Mouse (Mus musculus) neural tube, embryonic 11.5 days (tissue): ENCODE results near the gene Lipc. TPM values are rescaled to one million over a fixed set of nuclear protein-coding genes. Genes with fewer than 3 reads are reported as not detected.

Source experiments
- ATAC-seq: fragments of 200-750 bp; cut with Nextera tagmentation; 2 replicates; pipeline ENCODE4 v1.8.0; 2017; ENCODE audit warnings: moderate number of reproducible peaks, mild to moderate bottlenecking, moderate TSS enrichment, moderate library complexity; ENCODE audit not compliant: insufficient read depth, low FRiP score, low TSS enrichment
- DNase-seq: peaks from one replicate; pipeline ENCODE4 v3.0.0-alpha.2; 2015; ENCODE audit warnings: low spot score
- H3K27ac ChIP-seq: fragments of 300-500 bp; sonication (generic); 2 replicates; pipeline ENCODE4 v1.5.1; 2014; ENCODE audit warnings: low read depth, mild to moderate bottlenecking, low read length
- H3K27me3 ChIP-seq: fragments of 300-500 bp; sonication (generic); 2 replicates; pipeline ENCODE4 v1.6.1; 2014; ENCODE audit warnings: mild to moderate bottlenecking, low read length, mixed read lengths; ENCODE audit not compliant: control insufficient read depth, insufficient read depth
- H3K36me3 ChIP-seq: fragments of 300-500 bp; sonication (generic); 2 replicates; pipeline ENCODE4 v1.6.1; 2014; ENCODE audit warnings: mild to moderate bottlenecking, low read length, moderate library complexity, mixed read lengths; ENCODE audit not compliant: control insufficient read depth, insufficient read depth
- H3K4me1 ChIP-seq: fragments of 300-500 bp; sonication (generic); 2 replicates; pipeline ENCODE4 v1.6.1; 2014; ENCODE audit warnings: low read length, mixed read lengths; ENCODE audit not compliant: control insufficient read depth, insufficient read depth
- H3K4me2 ChIP-seq: fragments of 300-500 bp; sonication (generic); 2 replicates; pipeline ENCODE4 v1.6.1; 2014; ENCODE audit warnings: low read depth, mild to moderate bottlenecking, moderate library complexity
- H3K4me3 ChIP-seq: fragments of 300-500 bp; sonication (generic); 2 replicates; pipeline ENCODE4 v1.5.1; 2014; ENCODE audit warnings: low read depth, low read length
- H3K9ac ChIP-seq: fragments of 300-500 bp; sonication (generic); 2 replicates; pipeline ENCODE4 v1.6.1; 2014; ENCODE audit warnings: mild to moderate bottlenecking, low read length
- H3K9me3 ChIP-seq: fragments of 300-500 bp; sonication (generic); 2 replicates; pipeline ENCODE4 v1.6.1; 2016; ENCODE audit warnings: low read length; ENCODE audit not compliant: control insufficient read depth
- WGBS: fragments of 180-500 bp; shearing (Covaris S2); extraction: QIAGEN DNeasy Blood & Tissue Kit; methylation state at CpG from one replicate; pipeline ENCODE4 v1.1.7; 2014; 5-methylcytosine and 5-hydroxymethylcytosine counted together
- polyA plus RNA-seq: library from polyadenylated mRNA; unstranded; fragments of >200 nt; fragmentation: Nextera tagmentation; extraction: Ambion mirVana; gene quantifications from 2 replicates; pipeline ENCODE4 v1.2.1, GENCODE M21; 2014

Gene Lipc
- polyA plus RNA-seq, 1 experiment from 2014 or later, result not detected

- H3K27ac ChIP-seq, result no peak overlapping the region
- no peaks in the 10 kb centered on the region for H3K9me3 ChIP-seq
- no peak overlapping the region for H3K9ac ChIP-seq
- H3K4me3 ChIP-seq, result no peak overlapping the region
- no peaks in the 10 kb centered on the region for H3K27me3 ChIP-seq
- no peak for DNase-seq
- 83% methylated on average over 7 of the region's 7 CpGs for WGBS
- H3K4me2 ChIP-seq, result no peak overlapping the region
- ATAC-seq, result no peak
- no peaks in the 10 kb centered on the region for H3K4me1 ChIP-seq
- H3K36me3 ChIP-seq, result no peaks in the 10 kb centered on the region
Observed at GRCm38 (mm10) chr9:70890736-70891135, 61.3 kb downstream of the Lipc start.

- no peak for ATAC-seq
- Histone ChIP-seq H3K4me2 (no peak overlapping the region), H3K4me3 (no peak overlapping the region), H3K4me1 (no peaks in the 10 kb centered on the region), H3K36me3 (no peaks in the 10 kb centered on the region), H3K9me3 (no peaks in the 10 kb centered on the region), H3K9ac (no peak overlapping the region), H3K27ac (no peak overlapping the region), H3K27me3 (no peaks in the 10 kb centered on the region)
- DNase-seq, result no peak
- 77% methylated on average over 4 of the region's 4 CpGs for WGBS
Observed at GRCm38 (mm10) chr9:70888969-70889368, 63.1 kb downstream of the Lipc start.

DNA sequence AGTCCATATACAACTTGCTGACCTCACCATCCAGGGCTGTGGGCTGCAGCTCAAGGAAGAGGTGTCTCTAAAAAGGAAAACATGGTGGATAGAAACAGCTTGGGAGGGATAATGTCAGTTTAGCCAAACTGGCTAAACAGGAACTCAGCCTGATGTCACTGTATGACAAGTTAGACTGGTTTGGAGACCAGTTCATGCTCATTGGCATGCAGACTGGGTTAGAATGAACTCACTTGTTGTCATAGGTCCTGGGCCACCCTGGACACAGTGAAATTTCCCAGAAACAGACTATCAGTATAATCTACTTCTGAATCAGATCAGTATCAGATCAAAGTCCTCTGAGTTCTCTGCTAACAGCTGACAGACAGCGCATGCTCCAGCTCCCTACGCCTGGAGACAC, 63.5 kb downstream of the Lipc start:
- 92% methylated on average over 2 of the region's 2 CpGs for WGBS
- ATAC-seq, result no peak
- Histone ChIP-seq H3K9ac (no peak overlapping the region), H3K27me3 (no peaks in the 10 kb centered on the region), H3K4me1 (no peaks in the 10 kb centered on the region), H3K4me2 (no peak overlapping the region), H3K36me3 (no peaks in the 10 kb centered on the region), H3K27ac (no peak overlapping the region), H3K4me3 (no peak overlapping the region), H3K9me3 (no peaks in the 10 kb centered on the region)
- no peak for DNase-seq

DNA sequence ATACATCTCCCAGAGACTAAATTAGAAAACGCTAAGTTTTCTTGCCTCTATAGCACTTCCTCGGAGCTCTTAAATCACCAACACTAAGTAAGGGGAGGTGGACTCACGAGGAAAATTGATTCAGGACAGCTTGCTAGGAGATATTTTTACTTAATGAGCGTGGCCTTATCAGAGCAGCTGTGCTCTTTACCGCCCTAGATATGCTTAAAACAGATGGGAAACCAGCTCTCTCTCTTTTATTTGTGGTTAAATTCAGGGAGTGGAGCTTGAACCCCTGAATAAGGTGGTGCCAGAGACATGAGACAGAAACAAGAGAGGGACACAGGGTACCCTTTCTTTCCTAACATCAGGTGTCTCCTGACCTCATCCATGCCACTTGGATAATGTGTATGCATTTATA, 70.0 kb downstream of the Lipc start:
- WGBS, result 65% methylated on average over 5 of the region's 5 CpGs
- no peaks in the 10 kb centered on the region for H3K36me3 ChIP-seq
- H3K27me3 ChIP-seq, result no peaks in the 10 kb centered on the region
- no peak overlapping the region for H3K4me2 ChIP-seq
- H3K9me3 ChIP-seq, result no peaks in the 10 kb centered on the region
- H3K27ac ChIP-seq, result no peak overlapping the region
- no peak for ATAC-seq
- H3K4me3 ChIP-seq, result no peak overlapping the region
- H3K9ac ChIP-seq, result no peak overlapping the region
- H3K4me1 ChIP-seq, result no peaks in the 10 kb centered on the region
- DNase-seq, result no peak

DNA sequence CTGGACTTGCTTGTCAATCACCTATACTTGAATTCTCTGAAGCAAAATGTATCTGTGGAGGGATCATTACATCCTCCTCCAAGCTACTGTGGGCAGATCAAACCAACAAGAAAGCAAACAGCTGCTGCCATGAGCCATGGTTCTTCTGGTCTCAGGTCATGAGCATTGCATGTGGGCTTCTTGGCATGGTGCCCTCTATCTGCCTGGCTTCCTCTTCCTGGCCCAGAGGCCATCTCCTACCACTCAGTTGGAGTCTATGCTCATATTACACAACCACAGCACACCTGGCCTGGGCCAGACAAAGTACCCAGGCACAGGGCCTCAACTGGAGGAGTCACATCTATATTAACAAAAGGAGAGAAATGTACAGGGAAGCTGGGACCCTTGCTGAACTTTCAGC, 73.2 kb downstream of the Lipc start:
- DNase-seq, result no peak
- no peak overlapping the region for H3K4me2 ChIP-seq
- no peaks in the 10 kb centered on the region for H3K27me3 ChIP-seq
- no peak for ATAC-seq
- no peak overlapping the region for H3K27ac ChIP-seq
- no peak overlapping the region for H3K9ac ChIP-seq
- H3K4me3 ChIP-seq, result no peak overlapping the region
- H3K4me1 ChIP-seq, result no peaks in the 10 kb centered on the region
- H3K9me3 ChIP-seq, result no peaks in the 10 kb centered on the region
- no peaks in the 10 kb centered on the region for H3K36me3 ChIP-seq

DNA sequence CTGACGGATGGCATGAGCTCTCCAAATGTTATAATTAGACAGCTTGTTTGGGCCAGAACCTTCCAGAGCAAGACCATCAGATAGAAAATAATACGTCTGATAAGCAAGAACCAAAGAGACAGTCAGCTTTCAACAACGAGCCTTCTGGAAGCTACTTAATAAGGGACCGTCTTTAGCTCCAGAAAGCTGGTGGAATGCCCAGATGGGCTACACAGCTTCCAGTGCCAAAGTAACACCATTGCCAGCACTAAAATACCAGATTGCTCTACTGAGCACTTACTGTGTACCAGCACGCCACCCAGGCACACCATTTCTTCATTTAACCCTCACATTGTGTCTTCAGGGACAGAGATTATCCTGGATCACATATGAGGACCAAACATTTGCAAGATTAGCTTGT, 73.9 kb downstream of the Lipc start:
- DNase-seq (no peak), ATAC-seq (no peak)
- no peaks in the 10 kb centered on the region for H3K36me3 ChIP-seq
- H3K4me3 ChIP-seq, result no peak overlapping the region
- H3K27ac ChIP-seq, result no peak overlapping the region
- no peak overlapping the region for H3K9ac ChIP-seq
- no peak overlapping the region for H3K4me2 ChIP-seq
- 93% methylated on average over 5 of the region's 5 CpGs for WGBS
- H3K9me3 ChIP-seq, result no peaks in the 10 kb centered on the region
- no peaks in the 10 kb centered on the region for H3K27me3 ChIP-seq
- no peaks in the 10 kb centered on the region for H3K4me1 ChIP-seq

- Histone ChIP-seq H3K9ac (no peak overlapping the region), H3K27me3 (no peaks in the 10 kb centered on the region), H3K9me3 (no peaks in the 10 kb centered on the region), H3K27ac (no peak overlapping the region), H3K36me3 (no peaks in the 10 kb centered on the region), H3K4me3 (no peak overlapping the region), H3K4me2 (no peak overlapping the region), H3K4me1 (no peaks in the 10 kb centered on the region)
- ATAC-seq (no peak), DNase-seq (no peak)
- WGBS, result 78% methylated on average over 4 of the region's 4 CpGs
Observed at GRCm38 (mm10) chr9:70875490-70875889, 76.5 kb downstream of the Lipc start.

GRCm38 (mm10) chr9:70875059-70875458, 77.0 kb downstream of the Lipc start:
- Histone ChIP-seq H3K4me1 (no peaks in the 10 kb centered on the region), H3K27me3 (no peaks in the 10 kb centered on the region), H3K4me2 (no peak overlapping the region), H3K36me3 (no peaks in the 10 kb centered on the region), H3K9ac (no peak overlapping the region), H3K4me3 (no peak overlapping the region), H3K9me3 (no peaks in the 10 kb centered on the region), H3K27ac (no peak overlapping the region)
- ATAC-seq, result no peak
- 85% methylated on average over 4 of the region's 4 CpGs for WGBS
- DNase-seq, result no peak

- Histone ChIP-seq H3K4me3 (no peak overlapping the region), H3K27ac (no peak overlapping the region), H3K9me3 (no peaks in the 10 kb centered on the region), H3K4me1 (no peaks in the 10 kb centered on the region), H3K4me2 (no peak overlapping the region), H3K27me3 (no peaks in the 10 kb centered on the region), H3K9ac (no peak overlapping the region), H3K36me3 (no peaks in the 10 kb centered on the region)
- WGBS, result 91% methylated on average over 8 of the region's 8 CpGs
- ATAC-seq (no peak), DNase-seq (no peak)
Observed at GRCm38 (mm10) chr9:70872675-70873074, 79.4 kb downstream of the Lipc start.
